Mouse (Mus musculus): Measurements from ENCODE around the gene Gm3371.
"Not testable (repeated sequence)": the region's sequence is repeated elsewhere in the genome, so short reads cannot be mapped to it uniquely, and the experiment has no call there.

Gm3371 gene

GRCm38 (mm10) chr14:44410588-44410987, at the start of gene Gm3371:
Gene Gm3371 (minus strand): TSS chr14:44410688.
- DNase-seq (ENCODE audit: low spot score), result not testable (repeated sequence)

- not testable (repeated sequence) for DNase-seq (ENCODE audit: low spot score)
Observed at GRCm38 (mm10) chr14:44433335-44433734, 22.8 kb upstream of the Gm3371 start, which contains the start of gene Gm8232. Gene Gm8232 (plus strand): TSS chr14:44433635.

- not testable (repeated sequence) for DNase-seq (ENCODE audit: low spot score)
Observed at GRCm38 (mm10) chr14:44384233-44384632, 26.3 kb downstream of the Gm3371 start.

- not testable (repeated sequence) for DNase-seq (ENCODE audit: low spot score)
Observed at GRCm38 (mm10) chr14:44365057-44365456, 45.4 kb downstream of the Gm3371 start, which contains the start of gene Gm8229. Gene Gm8229 (plus strand): TSS chr14:44365357.

GRCm38 (mm10) chr14:44362301-44362700, 48.2 kb downstream of the Gm3371 start:
- not testable (repeated sequence) for DNase-seq (ENCODE audit: low spot score)

GRCm38 (mm10) chr14:44361416-44361815, 49.1 kb downstream of the Gm3371 start:
- DNase-seq (ENCODE audit: low spot score), result not testable (repeated sequence)

Measured in testis, postnatal 10 days (tissue).